Mouse (Mus musculus) embryonic fibroblast, embryonic 13.5 days (primary cell): Measurements from ENCODE around the gene Gbp2b.

ENCODE experiments used
- CTCF ChIP-seq: IDR thresholded peaks from 2 replicates; pipeline ENCODE4 v1.5.1; 2011; ENCODE audit warnings: mild to moderate bottlenecking, control low read depth, low read length, moderate library complexity, borderline replicate concordance; ENCODE audit not compliant: insufficient read depth
- POLR2A ChIP-seq: IDR thresholded peaks from 2 replicates; pipeline ENCODE4 v1.6.1; 2011; ENCODE audit warnings: low read depth, mild to moderate bottlenecking, control low read depth, low read length, moderate library complexity

GRCm38 (mm10) chr3:142587386-142587785, 7.3 kb upstream of the Gbp2b start:
- no peak for TF ChIP-seq CTCF
- no peak for TF ChIP-seq POLR2A
